Mouse (Mus musculus) forebrain, embryonic 14.5 days (tissue): ENCODE measurements at regions not wholly inside any gene's neighbourhood (a gene's known extent, or its start where the extent isn't known, plus 50 kb on each side); places are given as distances from the start of the nearest gene placed in this dataset.
A peak's percentile ranks its signal among the peaks of the same experiment; 100 is the strongest.
"Not testable (repeated sequence)": the region's sequence is repeated elsewhere in the genome, so short reads cannot be mapped to it uniquely, and the experiment has no call there.

ENCODE experiments used
- ATAC-seq: fragments of 200-750 bp; cut with Nextera tagmentation; 2 replicates; pipeline ENCODE4 v1.8.0; 2017; ENCODE audit warnings: mild to moderate bottlenecking, moderate library complexity
- DNase-seq: peaks from one replicate; pipeline ENCODE4 v3.0.0-alpha.2; 2015; ENCODE audit warnings: low spot score
- H3K27ac ChIP-seq: fragments of 300-500 bp; sonication (generic); 2 replicates; pipeline ENCODE4 v1.5.1; 2014; ENCODE audit warnings: low read depth, mild to moderate bottlenecking, control low read depth, low read length, moderate library complexity
- H3K27me3 ChIP-seq: fragments of 300-500 bp; sonication (generic); replicated peaks from 2 replicates; pipeline ENCODE4 v1.6.1; 2014; ENCODE audit warnings: low read length, control low read depth, mixed read lengths; ENCODE audit not compliant: control insufficient read depth, insufficient read depth
- H3K36me3 ChIP-seq: fragments of 300-500 bp; sonication (generic); 2 replicates; pipeline ENCODE4 v1.6.1; 2014; ENCODE audit warnings: low read length, control low read depth; ENCODE audit not compliant: control insufficient read depth, insufficient read depth
- H3K4me1 ChIP-seq: fragments of 300-500 bp; sonication (generic); 2 replicates; pipeline ENCODE4 v1.6.1; 2014; ENCODE audit warnings: antibody characterized with exemption, low read length, control low read depth; ENCODE audit not compliant: control insufficient read depth, insufficient read depth
- H3K4me2 ChIP-seq: fragments of 300-500 bp; sonication (generic); 2 replicates; pipeline ENCODE4 v1.6.1; 2014; ENCODE audit warnings: mild to moderate bottlenecking, control low read depth, low read length
- H3K4me3 ChIP-seq: fragments of 300-500 bp; sonication (generic); 2 replicates; pipeline ENCODE4 v1.5.1; 2014; ENCODE audit warnings: low read depth, low read length, control low read depth
- H3K9ac ChIP-seq: fragments of 300-500 bp; sonication (generic); 2 replicates; pipeline ENCODE4 v1.6.1; 2014; ENCODE audit warnings: mild to moderate bottlenecking, low read length, control low read depth, moderate library complexity
- H3K9me3 ChIP-seq: fragments of 300-500 bp; sonication (generic); replicated peaks from 2 replicates; pipeline ENCODE4 v1.6.1; 2016; ENCODE audit warnings: low read length, control low read depth, mixed read lengths; ENCODE audit not compliant: control insufficient read depth
- WGBS: fragments of 180-500 bp; shearing (Covaris S2); extraction: QIAGEN DNeasy Blood & Tissue Kit; methylation state at CpG from one replicate; pipeline ENCODE4 v1.1.7; 2014; 5-methylcytosine and 5-hydroxymethylcytosine counted together

GRCm38 (mm10) chr6:109948928-109949327 lies 696.5 kb upstream of the Grm7 start:
- no peaks in the 10 kb centered on the region for H3K4me1 ChIP-seq
- no peak overlapping the region for H3K27ac ChIP-seq
- no peak for ATAC-seq
- DNase-seq, result peak; percentile 18
- no peak overlapping the region for H3K4me2 ChIP-seq
- no peaks in the 10 kb centered on the region for H3K27me3 ChIP-seq
- WGBS, result 57% methylated on average over 1 of the region's 1 CpGs
- no peaks in the 10 kb centered on the region for H3K36me3 ChIP-seq
- no peak overlapping the region for H3K9ac ChIP-seq
- no peaks in the 10 kb centered on the region for H3K9me3 ChIP-seq
- H3K4me3 ChIP-seq, result no peak overlapping the region

- not testable (repeated sequence) for H3K9me3 ChIP-seq, H3K4me1 ChIP-seq, H3K36me3 ChIP-seq, H3K27ac ChIP-seq, ATAC-seq, H3K9ac ChIP-seq, H3K4me2 ChIP-seq, DNase-seq, H3K27me3 ChIP-seq, H3K4me3 ChIP-seq
- WGBS, result 87% methylated on average over 2 of the region's 2 CpGs
These were observed 687.5 kb upstream of the Grm7 start for GRCm38 (mm10) chr6:109957901-109958300.
